Mouse (Mus musculus): Measurements from ENCODE around the gene Epha1. TPM values are rescaled to one million over a fixed set of nuclear protein-coding genes. Genes with fewer than 3 reads are reported as not detected.

Gene Epha1
- polyA plus RNA-seq, 1 experiment from 2014 or later: 2.5 TPM

- peaks cover 9% of the 10 kb centered on the region for H3K36me3 ChIP-seq (ENCODE audit: control insufficient read depth, insufficient read depth, low read length)
Observed at GRCm38 (mm10) chr6:42361041-42361895, 11.8 kb downstream of the Epha1 start.

GRCm38 (mm10) chr6:42360231-42360840 is 12.7 kb downstream of the Epha1 start:
- Histone ChIP-seq H3K4me1 (ENCODE audit: control insufficient read depth, insufficient read depth, low read length) (no peaks in the 10 kb centered on the region), H3K4me3 (ENCODE audit: low read depth, low read length) (no peak overlapping the region), H3K36me3 (ENCODE audit: control insufficient read depth, insufficient read depth, low read length) (peaks cover 12% of the 10 kb centered on the region), H3K9ac (ENCODE audit: low read length) (no peak overlapping the region), H3K27ac (replicated peaks; ENCODE audit: low read depth, low read length) (no peak overlapping the region), H3K9me3 (ENCODE audit: control insufficient read depth, low read length) (no peaks in the 10 kb centered on the region), H3K27me3 (ENCODE audit: control insufficient read depth, insufficient read depth, low read length) (no peaks in the 10 kb centered on the region), H3K4me2 (ENCODE audit: low read depth, severe bottlenecking) (no peak overlapping the region)
- no peak for DNase-seq (ENCODE audit: low spot score)
- no peak for ATAC-seq (ENCODE audit: insufficient number of reproducible peaks, low FRiP score, low TSS enrichment, low read depth)
- WGBS: 78% methylated on average over 6 of the region's 6 CpGs

More at GRCm38 (mm10) chr6:42361041-42361895, 11.8 kb downstream of the Epha1 start:
- DNase-seq (ENCODE audit: low spot score): no peak
- Histone ChIP-seq H3K9me3 (ENCODE audit: control insufficient read depth, low read length) (no peaks in the 10 kb centered on the region), H3K4me3 (ENCODE audit: low read depth, low read length) (no peak overlapping the region), H3K9ac (ENCODE audit: low read length) (no peak overlapping the region), H3K27me3 (ENCODE audit: control insufficient read depth, insufficient read depth, low read length) (no peaks in the 10 kb centered on the region), H3K27ac (replicated peaks; ENCODE audit: low read depth, low read length) (no peak overlapping the region), H3K4me2 (ENCODE audit: low read depth, severe bottlenecking) (no peak overlapping the region), H3K4me1 (ENCODE audit: control insufficient read depth, insufficient read depth, low read length) (no peaks in the 10 kb centered on the region)
- ATAC-seq (ENCODE audit: insufficient number of reproducible peaks, low FRiP score, low TSS enrichment, low read depth): no peak
- WGBS: 94% methylated on average over 13 of the region's 13 CpGs

GRCm38 (mm10) chr6:42359364-42360147 is 13.5 kb downstream of the Epha1 start:
- H3K27ac ChIP-seq (replicated peaks; ENCODE audit: low read depth, low read length): no peak overlapping the region
- no peaks in the 10 kb centered on the region for H3K9me3 ChIP-seq (ENCODE audit: control insufficient read depth, low read length)
- peaks cover 15% of the 10 kb centered on the region for H3K36me3 ChIP-seq (ENCODE audit: control insufficient read depth, insufficient read depth, low read length)
- WGBS: 82% methylated on average over 9 of the region's 9 CpGs
- H3K4me2 ChIP-seq (ENCODE audit: low read depth, severe bottlenecking): no peak overlapping the region
- H3K27me3 ChIP-seq (ENCODE audit: control insufficient read depth, insufficient read depth, low read length): no peaks in the 10 kb centered on the region
- H3K9ac ChIP-seq (ENCODE audit: low read length): no peak overlapping the region
- no peaks in the 10 kb centered on the region for H3K4me1 ChIP-seq (ENCODE audit: control insufficient read depth, insufficient read depth, low read length)
- DNase-seq (ENCODE audit: low spot score) (no peak), ATAC-seq (ENCODE audit: insufficient number of reproducible peaks, low FRiP score, low TSS enrichment, low read depth) (no peak)
- H3K4me3 ChIP-seq (ENCODE audit: low read depth, low read length): no peak overlapping the region

GRCm38 (mm10) chr6:42358901-42359300 is 14.2 kb downstream of the Epha1 start:
- 93% methylated on average over 12 of the region's 12 CpGs for WGBS
- no peaks in the 10 kb centered on the region for H3K9me3 ChIP-seq (ENCODE audit: control insufficient read depth, low read length)
- DNase-seq (ENCODE audit: low spot score): no peak
- no peaks in the 10 kb centered on the region for H3K4me1 ChIP-seq (ENCODE audit: control insufficient read depth, insufficient read depth, low read length)
- H3K36me3 ChIP-seq (ENCODE audit: control insufficient read depth, insufficient read depth, low read length): peaks cover 15% of the 10 kb centered on the region
- no peak overlapping the region for H3K27ac ChIP-seq (replicated peaks; ENCODE audit: low read depth, low read length)
- no peak for ATAC-seq (ENCODE audit: insufficient number of reproducible peaks, low FRiP score, low TSS enrichment, low read depth)
- no peak overlapping the region for H3K4me3 ChIP-seq (ENCODE audit: low read depth, low read length)
- H3K4me2 ChIP-seq (ENCODE audit: low read depth, severe bottlenecking): no peak overlapping the region
- no peak overlapping the region for H3K9ac ChIP-seq (ENCODE audit: low read length)
- H3K27me3 ChIP-seq (ENCODE audit: control insufficient read depth, insufficient read depth, low read length): no peaks in the 10 kb centered on the region

GRCm38 (mm10) chr6:42357901-42358300 is 15.2 kb downstream of the Epha1 start:
- Histone ChIP-seq H3K36me3 (ENCODE audit: control insufficient read depth, insufficient read depth, low read length) (peaks cover 15% of the 10 kb centered on the region), H3K9me3 (ENCODE audit: control insufficient read depth, low read length) (no peaks in the 10 kb centered on the region), H3K4me2 (ENCODE audit: low read depth, severe bottlenecking) (no peak overlapping the region), H3K4me1 (ENCODE audit: control insufficient read depth, insufficient read depth, low read length) (no peaks in the 10 kb centered on the region), H3K4me3 (ENCODE audit: low read depth, low read length) (no peak overlapping the region), H3K27ac (replicated peaks; ENCODE audit: low read depth, low read length) (no peak overlapping the region), H3K27me3 (ENCODE audit: control insufficient read depth, insufficient read depth, low read length) (no peaks in the 10 kb centered on the region), H3K9ac (ENCODE audit: low read length) (no peak overlapping the region)
- DNase-seq (ENCODE audit: low spot score) (no peak), ATAC-seq (ENCODE audit: insufficient number of reproducible peaks, low FRiP score, low TSS enrichment, low read depth) (no peak)
- 53% methylated on average over 6 of the region's 6 CpGs for WGBS

- no peak overlapping the region for H3K4me2 ChIP-seq (ENCODE audit: low read depth, severe bottlenecking)
- WGBS: 94% methylated on average over 5 of the region's 5 CpGs
- H3K27me3 ChIP-seq (ENCODE audit: control insufficient read depth, insufficient read depth, low read length): no peaks in the 10 kb centered on the region
- 0 out of 2 replicates have a peak, but pooled peaks cover 3% of the 10 kb centered on the region for H3K4me1 ChIP-seq (ENCODE audit: control insufficient read depth, insufficient read depth, low read length)
- no peak overlapping the region for H3K27ac ChIP-seq (replicated peaks; ENCODE audit: low read depth, low read length)
- no peak overlapping the region for H3K9ac ChIP-seq (ENCODE audit: low read length)
- DNase-seq (ENCODE audit: low spot score) (no peak), ATAC-seq (ENCODE audit: insufficient number of reproducible peaks, low FRiP score, low TSS enrichment, low read depth) (no peak)
- H3K9me3 ChIP-seq (ENCODE audit: control insufficient read depth, low read length): no peaks in the 10 kb centered on the region
- no peak overlapping the region for H3K4me3 ChIP-seq (ENCODE audit: low read depth, low read length)
- H3K36me3 ChIP-seq (ENCODE audit: control insufficient read depth, insufficient read depth, low read length): peaks cover 15% of the 10 kb centered on the region
Observed at GRCm38 (mm10) chr6:42356913-42357312, 16.2 kb downstream of the Epha1 start.

- ATAC-seq (ENCODE audit: insufficient number of reproducible peaks, low FRiP score, low TSS enrichment, low read depth) (no peak), DNase-seq (ENCODE audit: low spot score) (no peak)
- WGBS: 91% methylated on average over 13 of the region's 13 CpGs
- peaks cover 15% of the 10 kb centered on the region for H3K36me3 ChIP-seq (ENCODE audit: control insufficient read depth, insufficient read depth, low read length)
- no peak overlapping the region for H3K9ac ChIP-seq (ENCODE audit: low read length)
- no peaks in the 10 kb centered on the region for H3K9me3 ChIP-seq (ENCODE audit: control insufficient read depth, low read length)
- no peak overlapping the region for H3K27ac ChIP-seq (replicated peaks; ENCODE audit: low read depth, low read length)
- H3K27me3 ChIP-seq (ENCODE audit: control insufficient read depth, insufficient read depth, low read length): no peaks in the 10 kb centered on the region
- no peak overlapping the region for H3K4me3 ChIP-seq (ENCODE audit: low read depth, low read length)
- H3K4me2 ChIP-seq (ENCODE audit: low read depth, severe bottlenecking): no peak overlapping the region
- peaks cover 12% of the 10 kb centered on the region for H3K4me1 ChIP-seq (ENCODE audit: control insufficient read depth, insufficient read depth, low read length)
Observed at GRCm38 (mm10) chr6:42355794-42356600, 17.1 kb downstream of the Epha1 start.

GRCm38 (mm10) chr6:42355366-42355765 is 17.7 kb downstream of the Epha1 start:
- 92% methylated on average over 6 of the region's 6 CpGs for WGBS
- H3K27ac ChIP-seq (replicated peaks; ENCODE audit: low read depth, low read length): no peak overlapping the region
- peaks cover 15% of the 10 kb centered on the region for H3K4me1 ChIP-seq (ENCODE audit: control insufficient read depth, insufficient read depth, low read length)
- DNase-seq (ENCODE audit: low spot score): no peak
- no peak overlapping the region for H3K4me2 ChIP-seq (ENCODE audit: low read depth, severe bottlenecking)
- H3K4me3 ChIP-seq (ENCODE audit: low read depth, low read length): no peak overlapping the region
- H3K36me3 ChIP-seq (ENCODE audit: control insufficient read depth, insufficient read depth, low read length): peaks cover 15% of the 10 kb centered on the region
- no peak for ATAC-seq (ENCODE audit: insufficient number of reproducible peaks, low FRiP score, low TSS enrichment, low read depth)
- H3K27me3 ChIP-seq (ENCODE audit: control insufficient read depth, insufficient read depth, low read length): no peaks in the 10 kb centered on the region
- no peak overlapping the region for H3K9ac ChIP-seq (ENCODE audit: low read length)
- H3K9me3 ChIP-seq (ENCODE audit: control insufficient read depth, low read length): no peaks in the 10 kb centered on the region
